Mouse (Mus musculus) midbrain, postnatal 0 days (tissue): ENCODE measurements at regions not wholly inside any gene's neighbourhood (a gene's known extent, or its start where the extent isn't known, plus 50 kb on each side); places are given as distances from the start of the nearest gene placed in this dataset.

ENCODE experiments used
- ATAC-seq: fragments of 200-750 bp; cut with Nextera tagmentation; 2 replicates; pipeline ENCODE4 v1.8.0; 2017; ENCODE audit warnings: moderate number of reproducible peaks, mild to moderate bottlenecking, moderate TSS enrichment, moderate library complexity; ENCODE audit not compliant: low FRiP score
- DNase-seq: peaks from one replicate; pipeline ENCODE4 v3.0.0-alpha.2; 2015; ENCODE audit warnings: low spot score
- H3K27ac ChIP-seq: fragments of 300-500 bp; sonication (generic); 2 replicates; pipeline ENCODE4 v1.5.1; 2014; ENCODE audit warnings: low read depth, mild to moderate bottlenecking, low read length, mixed read lengths
- H3K27me3 ChIP-seq: fragments of 300-500 bp; sonication (generic); 2 replicates; pipeline ENCODE4 v1.6.1; 2014; ENCODE audit warnings: low read length, control low read depth, mixed read lengths; ENCODE audit not compliant: insufficient read depth
- H3K36me3 ChIP-seq: fragments of 300-500 bp; sonication (generic); 2 replicates; pipeline ENCODE4 v1.6.1; 2014; ENCODE audit warnings: low read length, control low read depth, mixed read lengths; ENCODE audit not compliant: insufficient read depth
- H3K4me1 ChIP-seq: fragments of 300-500 bp; sonication (generic); 2 replicates; pipeline ENCODE4 v1.6.1; 2014; ENCODE audit warnings: mild to moderate bottlenecking, control low read depth, antibody characterized with exemption, low read length, mixed read lengths; ENCODE audit not compliant: insufficient read depth
- H3K4me2 ChIP-seq: fragments of 300-500 bp; sonication (generic); 2 replicates; pipeline ENCODE4 v1.6.1; 2014; ENCODE audit warnings: low read depth, mild to moderate bottlenecking, low read length, mixed read lengths; ENCODE audit not compliant: poor library complexity, severe bottlenecking
- H3K4me3 ChIP-seq: fragments of 300-500 bp; sonication (generic); 2 replicates; pipeline ENCODE4 v1.5.1; 2014; ENCODE audit warnings: low read depth, mild to moderate bottlenecking, low read length, moderate library complexity
- H3K9ac ChIP-seq: fragments of 300-500 bp; sonication (generic); replicated peaks from 2 replicates; pipeline ENCODE4 v1.6.1; 2014; ENCODE audit warnings: mild to moderate bottlenecking, low read length, moderate library complexity, mixed read lengths; ENCODE audit not compliant: poor library complexity, severe bottlenecking
- H3K9me3 ChIP-seq: fragments of 300-500 bp; sonication (generic); 2 replicates; pipeline ENCODE4 v1.6.1; 2016; ENCODE audit warnings: low read length, control low read depth
- CTCF ChIP-seq: IDR thresholded peaks from 2 replicates; pipeline ENCODE4 v1.5.1; 2016; ENCODE audit warnings: antibody characterized with exemption, mild to moderate bottlenecking
- WGBS: fragments of 180-500 bp; shearing (Covaris S2); extraction: QIAGEN DNeasy Blood & Tissue Kit; methylation state at CpG from one replicate; pipeline ENCODE4 v1.1.7; 2014; 5-methylcytosine and 5-hydroxymethylcytosine counted together

DNA sequence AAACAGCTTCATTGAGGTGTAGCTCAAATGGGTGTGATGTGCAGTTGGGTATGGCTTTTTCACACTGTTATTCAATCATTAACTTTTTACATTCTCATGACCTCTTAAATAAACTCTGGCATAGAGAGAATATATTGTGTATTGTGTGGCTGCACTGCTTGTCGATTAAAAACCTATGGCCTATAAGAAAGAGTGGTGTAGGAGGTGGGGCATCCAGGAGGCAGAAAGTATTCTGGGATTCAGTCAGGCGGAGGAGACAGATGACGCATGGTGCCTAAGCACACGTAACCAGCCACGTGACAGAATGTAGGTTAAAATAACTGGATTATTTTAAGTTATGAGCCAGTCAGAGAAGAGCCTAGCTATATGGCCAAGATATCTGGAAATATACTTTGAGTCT, 78.2 kb upstream of the Slc16a7 start:
- H3K9ac ChIP-seq, result no peak overlapping the region
- TF ChIP-seq CTCF, result no peak
- DNase-seq, result no peak
- no peaks in the 10 kb centered on the region for H3K9me3 ChIP-seq
- H3K4me1 ChIP-seq, result no peaks in the 10 kb centered on the region
- no peaks in the 10 kb centered on the region for H3K27me3 ChIP-seq
- H3K36me3 ChIP-seq, result no peaks in the 10 kb centered on the region
- ATAC-seq, result no peak
- WGBS, result 91% methylated on average over 5 of the region's 5 CpGs
- H3K4me2 ChIP-seq, result no peak overlapping the region
- H3K27ac ChIP-seq, result no peak overlapping the region
- H3K4me3 ChIP-seq, result no peak overlapping the region

DNA sequence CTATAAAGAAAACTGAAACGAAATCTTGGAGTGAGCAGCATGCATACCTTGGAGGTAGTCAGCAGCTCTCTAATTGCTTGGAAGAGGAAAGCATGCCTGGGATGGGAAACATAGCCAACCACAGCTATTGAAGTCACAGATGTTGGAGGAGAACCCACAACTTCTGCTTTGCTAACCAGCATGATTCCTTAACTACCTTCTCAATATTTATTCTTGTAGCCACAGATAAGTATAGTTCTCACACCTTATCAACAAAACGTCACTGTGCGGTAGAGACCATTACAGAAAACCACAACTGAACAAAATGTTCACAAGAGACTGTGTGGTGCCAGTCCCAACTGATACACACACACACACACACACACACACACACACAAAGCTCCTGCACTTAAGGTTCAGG, 99.1 kb upstream of the Slc16a7 start:
- DNase-seq, result no peak
- no peaks in the 10 kb centered on the region for H3K4me1 ChIP-seq
- H3K4me2 ChIP-seq, result no peak overlapping the region
- H3K9me3 ChIP-seq, result no peaks in the 10 kb centered on the region
- no peak for TF ChIP-seq CTCF
- H3K36me3 ChIP-seq, result no peaks in the 10 kb centered on the region
- H3K9ac ChIP-seq, result no peak overlapping the region
- no peaks in the 10 kb centered on the region for H3K27me3 ChIP-seq
- no peak overlapping the region for H3K27ac ChIP-seq
- ATAC-seq, result no peak
- WGBS, result 88% methylated on average over 3 of the region's 3 CpGs
- H3K4me3 ChIP-seq, result no peak overlapping the region

DNA sequence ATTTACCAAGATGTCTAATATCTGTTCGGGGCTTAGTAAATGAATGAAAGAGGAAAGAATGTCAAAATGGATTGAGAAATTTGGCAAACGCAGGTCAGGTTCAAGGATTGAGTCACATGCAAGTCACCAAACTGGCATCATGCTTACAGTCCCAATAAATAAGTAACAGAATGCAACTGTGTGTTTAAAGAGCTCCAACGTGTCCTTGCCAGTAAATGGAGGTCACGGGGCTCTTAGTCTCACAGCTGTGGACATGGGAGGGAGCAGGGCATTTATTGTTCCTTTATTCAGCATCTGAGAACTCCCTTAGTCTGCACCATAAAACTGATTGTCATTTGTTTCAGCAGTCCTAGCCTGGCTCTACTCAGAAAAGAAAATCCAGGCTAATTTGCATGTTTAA, 101.1 kb upstream of the Slc16a7 start:
- Histone ChIP-seq H3K4me3 (no peak overlapping the region), H3K36me3 (no peaks in the 10 kb centered on the region), H3K27me3 (no peaks in the 10 kb centered on the region), H3K9ac (no peak overlapping the region), H3K4me1 (no peaks in the 10 kb centered on the region), H3K27ac (no peak overlapping the region), H3K9me3 (no peaks in the 10 kb centered on the region), H3K4me2 (no peak overlapping the region)
- DNase-seq (no peak), ATAC-seq (no peak)
- WGBS, result 56% methylated on average over 4 of the region's 4 CpGs
- TF ChIP-seq CTCF, result no peak

DNA sequence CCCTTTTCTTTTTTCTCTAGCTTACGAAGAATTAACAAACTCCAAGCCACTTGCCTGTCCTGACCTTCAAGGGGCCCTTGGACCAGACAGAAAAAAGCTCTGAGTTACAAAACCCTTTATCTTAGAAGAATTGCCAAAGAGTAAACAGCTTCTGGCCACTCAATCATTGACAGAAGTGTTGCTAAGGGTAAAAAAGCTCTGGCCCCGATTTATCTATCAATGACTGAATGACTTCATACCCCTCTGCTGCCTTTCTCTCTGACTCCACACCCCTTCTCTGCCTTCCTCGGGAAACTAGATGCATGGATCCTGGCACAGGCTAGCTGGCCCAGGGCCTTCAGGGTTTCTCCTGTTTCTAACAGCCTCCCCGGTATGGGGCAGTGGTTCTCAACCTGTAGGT, 105.2 kb upstream of the Slc16a7 start:
- WGBS, result 82% methylated on average over 4 of the region's 4 CpGs
- no peak for ATAC-seq
- no peak overlapping the region for H3K27ac ChIP-seq
- H3K9me3 ChIP-seq, result no peaks in the 10 kb centered on the region
- no peaks in the 10 kb centered on the region for H3K36me3 ChIP-seq
- no peaks in the 10 kb centered on the region for H3K27me3 ChIP-seq
- no peak overlapping the region for H3K9ac ChIP-seq
- TF ChIP-seq CTCF, result no peak
- H3K4me1 ChIP-seq, result no peaks in the 10 kb centered on the region
- no peak overlapping the region for H3K4me2 ChIP-seq
- H3K4me3 ChIP-seq, result no peak overlapping the region
- no peak for DNase-seq

DNA sequence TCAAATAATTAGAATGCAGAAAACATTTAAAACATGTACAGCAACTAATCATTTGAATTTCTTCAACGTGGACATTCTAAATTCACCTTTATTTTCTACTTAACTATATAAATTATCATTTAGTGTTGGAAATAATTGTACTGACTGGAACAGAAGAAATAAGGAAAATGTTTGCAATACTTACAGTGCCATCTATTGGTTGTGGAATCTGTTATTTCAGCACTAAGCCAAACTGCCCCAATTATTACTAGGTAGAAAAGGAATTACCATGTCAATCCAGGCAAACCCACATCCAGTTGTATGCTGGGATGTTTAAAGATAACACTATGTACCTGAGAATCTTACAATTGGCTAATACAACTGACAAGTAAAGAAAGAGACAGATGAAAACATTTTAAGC, 109.1 kb upstream of the Slc16a7 start:
- no peak overlapping the region for H3K27ac ChIP-seq
- DNase-seq, result peak; percentile 62
- H3K9me3 ChIP-seq, result no peaks in the 10 kb centered on the region; the same call in 1 of the 2 replicates
- ATAC-seq, result no peak
- no peak overlapping the region for H3K4me3 ChIP-seq
- no peak overlapping the region for H3K9ac ChIP-seq
- TF ChIP-seq CTCF, result peak; percentile 78
- H3K4me1 ChIP-seq, result no peaks in the 10 kb centered on the region
- WGBS, result 20% methylated on average over 1 of the region's 1 CpGs
- no peaks in the 10 kb centered on the region for H3K36me3 ChIP-seq
- H3K4me2 ChIP-seq, result no peak overlapping the region
- H3K27me3 ChIP-seq, result no peaks in the 10 kb centered on the region

DNA sequence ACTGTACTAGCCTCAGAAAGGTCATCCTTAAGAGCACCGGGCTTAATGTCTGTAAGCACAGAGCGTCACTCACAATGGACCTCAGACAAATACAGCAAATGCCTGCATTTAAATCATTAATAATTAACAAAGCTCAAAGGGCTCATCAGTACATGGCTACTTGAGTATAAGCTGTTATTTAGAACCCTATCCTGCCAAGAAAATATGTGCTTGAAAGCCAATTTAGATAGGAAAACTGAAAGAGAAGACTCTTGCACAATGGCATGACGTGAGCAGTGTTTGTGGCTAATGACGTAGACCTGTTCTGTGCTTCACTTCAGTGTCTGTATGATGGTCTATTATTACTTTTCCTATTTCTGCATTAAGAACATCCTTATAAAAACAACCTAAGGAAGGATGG, 111.1 kb upstream of the Slc16a7 start:
- Histone ChIP-seq H3K27ac (no peak overlapping the region), H3K4me2 (no peak overlapping the region), H3K4me3 (no peak overlapping the region), H3K27me3 (no peaks in the 10 kb centered on the region), H3K9ac (no peak overlapping the region), H3K4me1 (no peaks in the 10 kb centered on the region), H3K36me3 (no peaks in the 10 kb centered on the region), H3K9me3 (no peaks in the 10 kb centered on the region; the same call in 1 of the 2 replicates)
- DNase-seq (no peak), ATAC-seq (no peak)
- WGBS, result 80% methylated on average over 4 of the region's 4 CpGs
- no peak for TF ChIP-seq CTCF
